Mouse (Mus musculus) E14TG2a.4 (cell line): ENCODE results near the gene Tmem222.

ENCODE experiments used
- CTCF ChIP-seq: conservative IDR thresholded peaks from 2 replicates; pipeline ENCODE4 v1.5.1; 2014; ENCODE audit warnings: low read length
- NANOG ChIP-seq: IDR thresholded peaks from 2 replicates; pipeline ENCODE4 v1.6.1; 2014; ENCODE audit warnings: borderline replicate concordance, low read length, mixed read lengths
- POU5F1 ChIP-seq: IDR thresholded peaks from 2 replicates; pipeline ENCODE4 v1.6.1; 2014; ENCODE audit warnings: low read length, borderline replicate concordance

DNA sequence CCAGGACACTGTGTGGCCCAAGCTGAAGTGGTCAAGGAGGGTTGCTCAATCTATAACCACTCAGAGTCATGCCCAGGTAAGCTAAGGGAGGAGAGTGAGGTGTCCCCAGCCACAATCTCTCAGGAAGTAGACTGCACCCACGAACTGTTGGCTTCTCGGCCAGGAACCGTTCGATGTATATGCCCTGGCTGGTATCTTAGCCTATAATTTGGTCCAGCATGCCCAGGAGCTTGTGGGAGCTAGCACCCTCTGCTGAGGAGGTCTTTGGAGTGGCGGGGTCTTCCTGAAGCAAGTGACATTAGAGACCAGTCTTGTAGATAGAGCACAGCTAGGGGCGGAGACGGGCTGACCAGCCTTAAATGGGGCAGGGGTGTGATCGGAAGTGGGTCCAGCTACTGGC lies 55.9 kb downstream of the Tmem222 start:
- no peak for TF ChIP-seq CTCF
- no peak for TF ChIP-seq NANOG
- no peak for TF ChIP-seq POU5F1
